Mouse (Mus musculus): ENCODE results near the gene Spo11. TPM values are rescaled to one million over a fixed set of nuclear protein-coding genes. Genes with fewer than 3 reads are reported as not detected.

Gene Spo11
- total RNA-seq, 2 experiments from 2014 or later = 0.17 to 0.70 TPM

- peak; percentile 98 for DNase-seq (ENCODE audit: low spot score in 2 of 2)
- intact Hi-C loops (cut with DNase I) = loop anchor here (2.0 to 5.0 kb wide), 2 partner anchors 81 to 522 kb away; no protein-coding TSS in a partner anchor
Measured at GRCm38 (mm10) chr2:172999630-173000284, 22.3 kb downstream of the Spo11 start, which contains the start of gene Rae1. Gene Rae1 (plus strand): TSS chr2:173000117.

GRCm38 (mm10) chr2:173000285-173000652 is 22.8 kb downstream of the Spo11 start:
- DNase-seq (ENCODE audit: low spot score in 2 of 2) = no peak
- intact Hi-C loops (cut with DNase I) = no loop called here

GRCm38 (mm10) chr2:173000921-173001320 is 23.4 kb downstream of the Spo11 start:
- peak in 1 of 2 experiments; percentile 25 for DNase-seq (ENCODE audit: low spot score in 2 of 2)
- intact Hi-C loops (cut with DNase I) = no loop called here

- intact Hi-C loops (cut with DNase I) = no loop called here
- DNase-seq (ENCODE audit: low spot score in 2 of 2) = no peak
Measured at GRCm38 (mm10) chr2:173003737-173004136, 26.2 kb downstream of the Spo11 start.

- intact Hi-C loops (cut with DNase I) = no loop called here
Measured at GRCm38 (mm10) chr2:173010220-173010717, 32.8 kb downstream of the Spo11 start.

GRCm38 (mm10) chr2:173011440-173011839 is 33.9 kb downstream of the Spo11 start:
- DNase-seq (ENCODE audit: low spot score in 2 of 2) = no peak
- intact Hi-C loops (cut with DNase I) = no loop called here

More at GRCm38 (mm10) chr2:173010220-173010717, 32.8 kb downstream of the Spo11 start:
- DNase-seq (ENCODE audit: low spot score in 2 of 2) = no peak

GRCm38 (mm10) chr2:173014741-173015287 is 37.3 kb downstream of the Spo11 start:
- no peak for DNase-seq (ENCODE audit: low spot score in 2 of 2)
- intact Hi-C loops (cut with DNase I) = no loop called here

GRCm38 (mm10) chr2:173017940-173018339 is 40.4 kb downstream of the Spo11 start:
- intact Hi-C loops (cut with DNase I) = no loop called here

GRCm38 (mm10) chr2:173018618-173019017 is 41.1 kb downstream of the Spo11 start:
- intact Hi-C loops (cut with DNase I) = no loop called here

More at GRCm38 (mm10) chr2:173017940-173018339, 40.4 kb downstream of the Spo11 start:
- no peak for DNase-seq (ENCODE audit: low spot score in 2 of 2)

GRCm38 (mm10) chr2:173019322-173019721 is 41.8 kb downstream of the Spo11 start:
- intact Hi-C loops (cut with DNase I) = no loop called here
- no peak for DNase-seq (ENCODE audit: low spot score in 2 of 2)

More at GRCm38 (mm10) chr2:173018618-173019017, 41.1 kb downstream of the Spo11 start:
- DNase-seq (ENCODE audit: low spot score in 2 of 2) = no peak

GRCm38 (mm10) chr2:173019790-173020189 is 42.3 kb downstream of the Spo11 start:
- intact Hi-C loops (cut with DNase I) = loop anchor here (10.0 kb wide), 1 partner anchor 65 kb away; no protein-coding TSS in a partner anchor
- DNase-seq (ENCODE audit: low spot score in 2 of 2) = peak; percentile 75 to 77

- intact Hi-C loops (cut with DNase I) = loop anchor here (10.0 kb wide), 1 partner anchor 64 kb away; no protein-coding TSS in a partner anchor
- no peak for DNase-seq (ENCODE audit: low spot score in 2 of 2)
Measured at GRCm38 (mm10) chr2:173020430-173020829, 42.9 kb downstream of the Spo11 start, which contains the start of gene Rbm38. Gene Rbm38 (plus strand): TSS chr2:173020498.

GRCm38 (mm10) chr2:173021633-173022055 is 44.1 kb downstream of the Spo11 start:
- intact Hi-C loops (cut with DNase I) = loop anchor here (10.0 kb wide), 1 partner anchor 63 kb away; no protein-coding TSS in a partner anchor
- peak; percentile 88 to 91 for DNase-seq (ENCODE audit: low spot score in 2 of 2)

- intact Hi-C loops (cut with DNase I) = loop anchor here (10.0 kb wide), 1 partner anchor 63 kb away; no protein-coding TSS in a partner anchor
- no peak for DNase-seq (ENCODE audit: low spot score in 2 of 2)
Measured at GRCm38 (mm10) chr2:173022056-173022681, 44.7 kb downstream of the Spo11 start.

- no peak for DNase-seq (ENCODE audit: low spot score in 2 of 2)
- intact Hi-C loops (cut with DNase I) = loop anchor here (10.0 kb wide), 1 partner anchor 62 kb away; no protein-coding TSS in a partner anchor
Measured at GRCm38 (mm10) chr2:173022813-173023212, 45.3 kb downstream of the Spo11 start.

GRCm38 (mm10) chr2:173023371-173023851 is 45.9 kb downstream of the Spo11 start:
- intact Hi-C loops (cut with DNase I) = loop anchor here (10.0 kb wide), 1 partner anchor 61 kb away; no protein-coding TSS in a partner anchor
- DNase-seq (ENCODE audit: low spot score in 2 of 2) = no peak

GRCm38 (mm10) chr2:173023966-173024365 is 46.5 kb downstream of the Spo11 start:
- DNase-seq (ENCODE audit: low spot score in 2 of 2) = no peak
- intact Hi-C loops (cut with DNase I) = loop anchor here (10.0 kb wide), 1 partner anchor 61 kb away; no protein-coding TSS in a partner anchor

GRCm38 (mm10) chr2:173024392-173024791 is 46.9 kb downstream of the Spo11 start:
- DNase-seq (ENCODE audit: low spot score in 2 of 2) = no peak
- intact Hi-C loops (cut with DNase I) = loop anchor here (10.0 kb wide), 1 partner anchor 60 kb away; no protein-coding TSS in a partner anchor

GRCm38 (mm10) chr2:173024938-173025337 is 47.4 kb downstream of the Spo11 start:
- intact Hi-C loops (cut with DNase I) = loop anchor here (10.0 kb wide), 1 partner anchor 60 kb away; no protein-coding TSS in a partner anchor
- DNase-seq (ENCODE audit: low spot score in 2 of 2) = no peak

Data from left cerebral cortex, postnatal 36 days (tissue).